Mouse (Mus musculus): Measurements from ENCODE around the gene Casp4. TPM values are rescaled to one million over a fixed set of nuclear protein-coding genes. Genes with fewer than 3 reads are reported as not detected.

Casp4 gene
- polyA plus RNA-seq (2015; fragmentation: Nextera tagmentation; extraction: Ambion mirVana) = 0.27 TPM in 1 of 2 replicates, not detected in the other

GRCm38 (mm10) chr9:5308561-5308960 is at the start of gene Casp4:
Casp4 (plus strand) TSS chr9:5308828.
- H3K4me2 ChIP-seq = no peak within 1 kb of the TSS
- no peak within 1 kb of the TSS for H3K9ac ChIP-seq
- H3K27me3 ChIP-seq = no peaks in the 10 kb centered on the region
- no peaks in the 10 kb centered on the region for H3K4me1 ChIP-seq (replicated peaks)
- no peaks in the 10 kb centered on the region for H3K36me3 ChIP-seq
- 68% methylated on average over 5 of the region's 5 CpGs for WGBS
- H3K27ac ChIP-seq (replicated peaks) = no peak within 1 kb of the TSS
- ATAC-seq (ENCODE audit: low read depth) = no peak
- no peak within 1 kb of the TSS for H3K4me3 ChIP-seq
- H3K9me3 ChIP-seq = no peaks in the 10 kb centered on the region

GRCm38 (mm10) chr9:5263951-5264475 is 44.6 kb upstream of the Casp4 start:
- no peak overlapping the region for H3K9ac ChIP-seq
- no peaks in the 10 kb centered on the region for H3K9me3 ChIP-seq
- WGBS = 65% methylated on average over 2 of the region's 2 CpGs
- no peaks in the 10 kb centered on the region for H3K4me1 ChIP-seq (replicated peaks)
- no peak overlapping the region for H3K27ac ChIP-seq (replicated peaks)
- H3K4me3 ChIP-seq = no peak overlapping the region
- H3K4me2 ChIP-seq = no peak overlapping the region
- no peaks in the 10 kb centered on the region for H3K36me3 ChIP-seq
- no peaks in the 10 kb centered on the region for H3K27me3 ChIP-seq
- no peak for ATAC-seq (ENCODE audit: low read depth)

- Histone ChIP-seq H3K27ac (replicated peaks) (no peak overlapping the region), H3K4me1 (replicated peaks) (no peaks in the 10 kb centered on the region), H3K9me3 (no peaks in the 10 kb centered on the region), H3K27me3 (no peaks in the 10 kb centered on the region), H3K4me3 (no peak overlapping the region), H3K9ac (no peak overlapping the region), H3K4me2 (no peak overlapping the region), H3K36me3 (no peaks in the 10 kb centered on the region)
- WGBS = 91% methylated on average over 2 of the region's 2 CpGs
- ATAC-seq (ENCODE audit: low read depth) = no peak
These were observed 38.4 kb upstream of the Casp4 start for GRCm38 (mm10) chr9:5270274-5270673.

GRCm38 (mm10) chr9:5270884-5271283 is 37.7 kb upstream of the Casp4 start:
- Histone ChIP-seq H3K9ac (no peak overlapping the region), H3K4me3 (no peak overlapping the region), H3K36me3 (no peaks in the 10 kb centered on the region), H3K27me3 (no peaks in the 10 kb centered on the region), H3K4me1 (replicated peaks) (no peaks in the 10 kb centered on the region), H3K4me2 (no peak overlapping the region), H3K27ac (replicated peaks) (no peak overlapping the region), H3K9me3 (no peaks in the 10 kb centered on the region)
- WGBS = 57% methylated on average over 1 of the region's 1 CpGs
- no peak for ATAC-seq (ENCODE audit: low read depth)

- Histone ChIP-seq H3K27me3 (no peaks in the 10 kb centered on the region), H3K27ac (replicated peaks) (no peak overlapping the region), H3K36me3 (no peaks in the 10 kb centered on the region), H3K4me2 (no peak overlapping the region), H3K9me3 (no peaks in the 10 kb centered on the region), H3K4me1 (replicated peaks) (no peaks in the 10 kb centered on the region), H3K9ac (no peak overlapping the region), H3K4me3 (no peak overlapping the region)
- WGBS = 77% methylated on average over 6 of the region's 6 CpGs
- no peak for ATAC-seq (ENCODE audit: low read depth)
These were observed 37.2 kb upstream of the Casp4 start for GRCm38 (mm10) chr9:5271334-5271845.

- H3K36me3 ChIP-seq = no peaks in the 10 kb centered on the region
- no peak overlapping the region for H3K9ac ChIP-seq
- H3K9me3 ChIP-seq = no peaks in the 10 kb centered on the region
- no peak overlapping the region for H3K27ac ChIP-seq (replicated peaks)
- ATAC-seq (ENCODE audit: low read depth) = no peak
- H3K4me1 ChIP-seq (replicated peaks) = no peaks in the 10 kb centered on the region
- 58% methylated on average over 2 of the region's 2 CpGs for WGBS
- no peak overlapping the region for H3K4me3 ChIP-seq
- no peaks in the 10 kb centered on the region for H3K27me3 ChIP-seq
- no peak overlapping the region for H3K4me2 ChIP-seq
These were observed 22.6 kb upstream of the Casp4 start for GRCm38 (mm10) chr9:5286071-5286470.

- no peak for ATAC-seq (ENCODE audit: low read depth)
- Histone ChIP-seq H3K27ac (replicated peaks) (no peak overlapping the region), H3K4me3 (no peak overlapping the region), H3K9me3 (no peaks in the 10 kb centered on the region), H3K9ac (no peak overlapping the region), H3K27me3 (no peaks in the 10 kb centered on the region), H3K36me3 (no peaks in the 10 kb centered on the region), H3K4me1 (replicated peaks) (no peaks in the 10 kb centered on the region), H3K4me2 (no peak overlapping the region)
These were observed 22.0 kb upstream of the Casp4 start for GRCm38 (mm10) chr9:5286597-5286996.

- no peaks in the 10 kb centered on the region for H3K9me3 ChIP-seq
- H3K9ac ChIP-seq = no peak overlapping the region
- no peak for ATAC-seq (ENCODE audit: low read depth)
- H3K27ac ChIP-seq (replicated peaks) = no peak overlapping the region
- no peak overlapping the region for H3K4me3 ChIP-seq
- H3K36me3 ChIP-seq = no peaks in the 10 kb centered on the region
- no peak overlapping the region for H3K4me2 ChIP-seq
- H3K4me1 ChIP-seq (replicated peaks) = no peaks in the 10 kb centered on the region
- WGBS = 90% methylated on average over 2 of the region's 2 CpGs
- no peaks in the 10 kb centered on the region for H3K27me3 ChIP-seq
These were observed 12.0 kb upstream of the Casp4 start for GRCm38 (mm10) chr9:5296354-5297237.

GRCm38 (mm10) chr9:5298329-5299131 is 10.1 kb upstream of the Casp4 start, which contains the start of gene Casp1:
Casp1 (plus strand) TSS chr9:5298517.
- Histone ChIP-seq H3K27ac (replicated peaks) (no peak within 1 kb of the TSS), H3K4me3 (no peak within 1 kb of the TSS), H3K36me3 (no peaks in the 10 kb centered on the region), H3K9ac (no peak within 1 kb of the TSS), H3K4me2 (no peak within 1 kb of the TSS), H3K27me3 (no peaks in the 10 kb centered on the region), H3K4me1 (replicated peaks) (no peaks in the 10 kb centered on the region), H3K9me3 (no peaks in the 10 kb centered on the region)
- ATAC-seq (ENCODE audit: low read depth) = no peak
- WGBS = 72% methylated on average over 11 of the region's 11 CpGs

- no peaks in the 10 kb centered on the region for H3K4me1 ChIP-seq (replicated peaks)
- no peak for ATAC-seq (ENCODE audit: low read depth)
- WGBS = 73% methylated on average over 2 of the region's 2 CpGs
- H3K9ac ChIP-seq = no peak overlapping the region
- no peaks in the 10 kb centered on the region for H3K36me3 ChIP-seq
- H3K4me3 ChIP-seq = no peak overlapping the region
- H3K27me3 ChIP-seq = no peaks in the 10 kb centered on the region
- no peaks in the 10 kb centered on the region for H3K9me3 ChIP-seq
- no peak overlapping the region for H3K4me2 ChIP-seq
- H3K27ac ChIP-seq (replicated peaks) = no peak overlapping the region
These were observed 9.6 kb upstream of the Casp4 start for GRCm38 (mm10) chr9:5299132-5299381.

GRCm38 (mm10) chr9:5310112-5310511 is 1.5 kb downstream of the Casp4 start:
- H3K4me3 ChIP-seq = no peak overlapping the region
- H3K36me3 ChIP-seq = no peaks in the 10 kb centered on the region
- no peak for ATAC-seq (ENCODE audit: low read depth)
- no peak overlapping the region for H3K9ac ChIP-seq
- H3K4me2 ChIP-seq = no peak overlapping the region
- H3K27ac ChIP-seq (replicated peaks) = no peak overlapping the region
- H3K27me3 ChIP-seq = no peaks in the 10 kb centered on the region
- no peaks in the 10 kb centered on the region for H3K4me1 ChIP-seq (replicated peaks)
- no peaks in the 10 kb centered on the region for H3K9me3 ChIP-seq

- ATAC-seq (ENCODE audit: low read depth) = no peak
- Histone ChIP-seq H3K9ac (no peak overlapping the region), H3K4me2 (no peak overlapping the region), H3K4me3 (no peak overlapping the region), H3K27me3 (no peaks in the 10 kb centered on the region), H3K9me3 (no peaks in the 10 kb centered on the region), H3K4me1 (replicated peaks) (no peaks in the 10 kb centered on the region), H3K36me3 (no peaks in the 10 kb centered on the region), H3K27ac (replicated peaks) (no peak overlapping the region)
- 73% methylated on average over 4 of the region's 4 CpGs for WGBS
These were observed 2.8 kb downstream of the Casp4 start for GRCm38 (mm10) chr9:5311435-5311834.

Data from neural tube, embryonic 13.5 days (tissue).